Mouse (Mus musculus) T-helper 17 cell (primary cell): ENCODE data around the gene Calhm5.

Source experiments
- in situ Hi-C, 2 experiments: fragments of 300-600 bp; cut with MboI, MseI; formaldehyde crosslinking; loops; 1 replicate in 1 of 2; 2 replicates in 1 of 2; pipeline ENCODE4 v1.15.1; 2025; ENCODE audit warnings: high pct_unique_total_duplicates in 2 of 2

Gene Calhm5

DNA sequence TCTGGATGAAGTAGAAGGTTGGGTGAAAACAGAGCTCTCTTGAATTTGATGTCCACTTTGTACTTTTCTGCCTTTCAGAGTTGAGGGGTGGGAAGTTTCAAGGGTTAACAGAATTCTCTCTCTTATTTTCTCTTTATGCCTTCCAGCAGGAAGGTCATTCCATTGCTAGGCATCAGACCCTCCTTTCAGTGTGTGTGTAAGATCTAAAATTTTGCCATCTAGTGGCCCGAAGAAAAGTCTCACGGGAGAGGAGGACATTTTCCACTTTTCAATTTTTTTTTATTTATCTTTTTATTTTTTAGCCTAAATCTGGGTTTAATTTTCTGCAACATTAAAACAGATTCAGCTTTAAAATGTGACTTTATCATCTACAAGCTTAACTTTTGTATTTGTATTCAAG lies 24.7 kb downstream of the Calhm5 start:
- in situ Hi-C loops: no loop called here

GRCm38 (mm10) chr10:34070999-34071492 lies 25.3 kb downstream of the Calhm5 start:
- in situ Hi-C loops: no loop called here

DNA sequence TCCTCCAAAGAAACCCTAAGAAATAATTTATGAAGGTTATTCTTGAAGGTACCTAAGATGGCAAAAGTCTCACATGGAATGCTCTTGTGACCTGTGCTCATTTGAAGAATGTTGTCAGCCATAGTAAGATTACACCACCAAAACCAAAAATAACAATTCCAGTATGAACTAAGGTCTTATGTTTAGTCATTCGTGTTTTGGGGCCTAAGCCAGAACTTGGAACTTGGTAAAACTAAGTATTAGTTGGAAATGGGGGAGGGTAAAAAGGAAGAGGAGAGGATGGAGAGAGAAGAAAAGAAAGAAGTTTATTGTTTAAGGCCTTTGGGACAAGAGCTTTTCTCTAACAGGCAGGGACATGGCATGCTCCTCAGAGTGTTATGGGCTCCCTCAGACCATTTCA lies 26.7 kb downstream of the Calhm5 start:
- in situ Hi-C loops: no loop called here

GRCm38 (mm10) chr10:34066591-34066990 lies 29.7 kb downstream of the Calhm5 start:
- in situ Hi-C loops: no loop called here

- in situ Hi-C loops: no loop called here
Measured at GRCm38 (mm10) chr10:34053987-34054386, 42.3 kb downstream of the Calhm5 start.

DNA sequence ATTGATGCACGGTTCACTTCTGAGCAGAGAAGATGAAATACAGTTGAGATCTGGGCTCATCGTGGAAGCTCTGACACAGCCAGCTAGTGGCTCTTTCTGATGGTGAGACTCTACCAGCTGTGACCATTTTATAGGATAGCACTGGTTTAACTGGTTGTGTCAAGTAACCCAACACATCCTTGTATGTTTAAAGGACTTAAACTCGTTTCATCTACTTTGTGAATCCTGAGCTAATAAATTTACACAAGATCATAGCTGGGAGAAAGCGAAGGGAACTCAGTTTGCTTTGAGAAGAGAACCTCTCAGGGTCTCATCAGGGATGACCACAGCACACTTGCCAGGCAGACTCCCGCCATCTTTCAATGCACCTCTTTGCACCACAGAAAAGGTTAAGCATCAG lies 52.1 kb downstream of the Calhm5 start, which contains the start of gene Calhm4:
Calhm4 (minus strand) TSS at position 101 of the 400 bp plus-strand sequence.
- in situ Hi-C loops: no loop called here
